Comparison of ENCODE assay signal across 8 mouse cellular contexts in the genomic region with DNA sequence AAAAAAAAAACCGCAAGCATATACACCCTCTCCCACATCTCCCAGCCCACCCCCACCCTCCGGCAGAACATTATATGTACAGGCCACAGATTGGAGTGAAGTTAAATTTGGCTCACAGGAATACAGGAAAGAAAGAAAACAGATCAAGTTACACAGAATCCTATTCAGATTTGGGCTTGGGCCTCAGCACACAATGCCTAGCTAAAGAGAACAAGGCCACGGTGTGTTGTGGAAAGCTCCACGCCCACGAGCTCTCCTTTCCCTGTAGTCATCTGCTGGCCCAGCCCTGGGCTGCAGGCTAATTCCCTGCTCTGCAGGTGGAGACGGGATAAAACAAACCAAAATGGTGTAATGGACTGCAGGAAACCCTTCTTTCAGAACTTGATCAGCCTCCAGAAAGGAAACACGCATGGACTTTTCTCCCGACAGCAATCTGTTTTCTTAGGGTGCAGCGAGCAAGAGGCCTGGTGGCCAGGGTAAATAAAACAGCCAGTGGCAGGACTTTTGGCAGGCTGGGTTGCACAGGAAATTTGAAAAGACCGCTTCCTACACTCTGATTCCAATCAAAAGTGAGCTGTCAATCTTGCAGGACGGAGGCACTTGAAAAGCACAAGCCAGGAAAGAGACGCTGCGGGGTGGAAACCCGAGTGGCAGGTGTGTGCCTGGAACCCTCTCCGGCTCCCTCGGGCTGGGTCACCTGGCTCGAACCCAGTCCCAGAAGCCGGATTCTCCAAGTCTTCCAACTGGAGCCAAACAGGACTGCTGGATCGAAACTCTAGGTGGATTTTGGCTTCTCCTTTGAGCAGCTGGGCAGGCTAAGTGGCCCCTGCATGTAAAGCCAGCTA.
DNase-seq lines count a peak whose midpoint lies in the region; ATAC-seq lines count a peak whose summit lies in the region.

No protein-coding gene starts in this region.

- WGBS in hindbrain, embryonic 14.5 days = 44% methylated on average over 19 of the region's 19 CpGs
- 24% methylated on average over 19 of the region's 19 CpGs for WGBS in lung, embryonic 16.5 days

- H3K36me3 ChIP-seq in hindbrain, embryonic 14.5 days (replicated peaks; ENCODE audit: control insufficient read depth, insufficient read depth) = no peaks in the 10 kb centered on the region
- H3K36me3 ChIP-seq in lung, embryonic 16.5 days (ENCODE audit: control insufficient read depth, insufficient read depth, low read length) = no peaks in the 10 kb centered on the region

- ATAC-seq in hindbrain, embryonic 14.5 days (ENCODE audit: low FRiP score) = no peak
- ATAC-seq in lung, embryonic 16.5 days (ENCODE audit: low read depth) = peak; percentile 56
- no peak for ATAC-seq in granulocyte monocyte progenitor cell, adult 5-6 weeks (replicated peaks; ENCODE audit: poor library complexity, severe bottlenecking)

- no peaks in the 10 kb centered on the region for H3K27me3 ChIP-seq in hindbrain, embryonic 14.5 days (ENCODE audit: control insufficient read depth, insufficient read depth, low read length)
- no peaks in the 10 kb centered on the region for H3K27me3 ChIP-seq in lung, embryonic 16.5 days (ENCODE audit: control insufficient read depth, insufficient read depth, low read depth, low read length)

- H3K4me1 ChIP-seq in hindbrain, embryonic 14.5 days (replicated peaks; ENCODE audit: control insufficient read depth, insufficient read depth, low read length) = peaks cover 17% of the 10 kb centered on the region; the same call in 1 of the 2 replicates
- H3K4me1 ChIP-seq in lung, embryonic 16.5 days (replicated peaks; ENCODE audit: control insufficient read depth, insufficient read depth, low read length) = peaks cover 35% of the 10 kb centered on the region

- DNase-seq in kidney, adult 18-20 months = peak; percentile 18
- DNase-seq in kidney, adult 11 months = no peak
- peak; percentile 53 for DNase-seq in embryo, embryonic 10.5 days (ENCODE audit: low spot score)
- no peak for DNase-seq in hindbrain, embryonic 14.5 days (ENCODE audit: low spot score)
- no peak for DNase-seq in left cerebral cortex, adult 9 months (ENCODE audit: low spot score in 2 of 2)
- no peak for DNase-seq in layer of hippocampus, adult 8-10 months (ENCODE audit: low spot score in 2 of 2)

- no peak overlapping the region for H3K9ac ChIP-seq in hindbrain, embryonic 14.5 days
- H3K9ac ChIP-seq in lung, embryonic 16.5 days (ENCODE audit: low read length) = peak overlapping the region; percentile 34; the same call in 1 of the 2 replicates

- H3K4me3 ChIP-seq in hindbrain, embryonic 14.5 days (replicated peaks; ENCODE audit: low read length) = no peak overlapping the region
- H3K4me3 ChIP-seq in lung, embryonic 16.5 days (ENCODE audit: low read length) = no peak overlapping the region

- peak overlapping the region; percentile 39; the same call in 1 of the 2 replicates for H3K27ac ChIP-seq in hindbrain, embryonic 14.5 days
- peak overlapping the region; percentile 85 for H3K27ac ChIP-seq in lung, embryonic 16.5 days (ENCODE audit: low read length)

- H3K9me3 ChIP-seq in hindbrain, embryonic 14.5 days (ENCODE audit: control insufficient read depth, low read length) = no peaks in the 10 kb centered on the region
- no peaks in the 10 kb centered on the region for H3K9me3 ChIP-seq in lung, embryonic 16.5 days (ENCODE audit: control insufficient read depth, low read length)

- no peak overlapping the region for H3K4me2 ChIP-seq in hindbrain, embryonic 14.5 days (replicated peaks)
- H3K4me2 ChIP-seq in lung, embryonic 16.5 days (ENCODE audit: low read depth, low read length) = peak overlapping the region; percentile 23

Comparison
In these comparisons a context has a peak if more than half of its experiments do, and no peak if none do; other contexts are left out.
1. DNase-seq: peak in kidney, adult 18-20 months (single experiment) and embryo, embryonic 10.5 days (single experiment); none in kidney, adult 11 months (single experiment), hindbrain, embryonic 14.5 days (single experiment), left cerebral cortex, adult 9 months (0 of 2) and layer of hippocampus, adult 8-10 months (0 of 2).